Mouse (Mus musculus) myocyte (in vitro differentiated cells): ENCODE data around the gene Zfp644. TPM values are rescaled to one million over a fixed set of nuclear protein-coding genes. Genes with fewer than 3 reads are reported as not detected.
"Not testable (repeated sequence)": the region's sequence is repeated elsewhere in the genome, so short reads cannot be mapped to it uniquely, and the experiment has no call there.

ENCODE experiments used
- H3K27me3 ChIP-seq: one replicate; pipeline ENCODE4 v1.6.1; 2011; ENCODE audit not compliant: control insufficient read depth, insufficient read depth, insufficient read length
- H3K36me3 ChIP-seq: one replicate; pipeline ENCODE4 v1.6.1; 2011; ENCODE audit not compliant: control insufficient read depth, insufficient read depth
- H3K4me2 ChIP-seq: one replicate; pipeline ENCODE4 v1.6.1; 2011; ENCODE audit warnings: low read depth, control low read depth
- H3K4me3 ChIP-seq: one replicate; pipeline ENCODE4 v1.5.1; 2011; ENCODE audit warnings: mild to moderate bottlenecking, control low read depth, moderate library complexity
- H3K79me2 ChIP-seq: one replicate; pipeline ENCODE4 v1.6.1; 2011; ENCODE audit not compliant: control insufficient read depth, insufficient read depth
- H3ac ChIP-seq: one replicate; pipeline ENCODE4 v1.6.1; 2011; ENCODE audit not compliant: control insufficient read depth, insufficient read length
- CEBPB ChIP-seq: IDR thresholded peaks from 2 replicates; pipeline ENCODE4 v1.6.1; 2011; ENCODE audit warnings: mild to moderate bottlenecking, moderate library complexity; ENCODE audit not compliant: poor library complexity, insufficient read depth, severe bottlenecking
- E2F4 ChIP-seq: IDR thresholded peaks from one replicate; pipeline ENCODE4 v1.6.1; 2011; ENCODE audit warnings: mild to moderate bottlenecking, control low read depth, moderate library complexity; ENCODE audit not compliant: insufficient read depth
- MAX ChIP-seq: IDR thresholded peaks from one replicate; pipeline ENCODE4 v1.6.1; 2011; ENCODE audit warnings: low read depth, mild to moderate bottlenecking, control low read depth
- MYOD1 ChIP-seq, 3 experiments: IDR thresholded peaks; one replicate each; pipeline ENCODE4 v1.6.1; 2011; ENCODE audit warnings: control low read depth in 2 of 3, low read depth in 2 of 3, mild to moderate bottlenecking in 2 of 3, moderate library complexity in 1 of 3; ENCODE audit not compliant: insufficient read length in 2 of 3, control insufficient read depth in 1 of 3
- MYOG ChIP-seq, 3 experiments: IDR thresholded peaks; one replicate each; pipeline ENCODE4 v1.6.1; 2011; ENCODE audit warnings: control low read depth in 2 of 3, low read depth in 2 of 3, mild to moderate bottlenecking in 2 of 3; ENCODE audit not compliant: insufficient read length in 2 of 3, control insufficient read depth in 1 of 3, insufficient read depth in 1 of 3
- POLR2A ChIP-seq: IDR thresholded peaks from one replicate; pipeline ENCODE4 v1.6.1; 2011; ENCODE audit warnings: low read depth, mild to moderate bottlenecking, control low read depth, moderate library complexity; ENCODE audit not compliant: insufficient read length
- POLR2AphosphoS2 ChIP-seq: IDR thresholded peaks from one replicate; pipeline ENCODE4 v1.6.1; 2011; ENCODE audit warnings: low read depth, control low read depth; ENCODE audit not compliant: insufficient read length
- REST ChIP-seq: IDR thresholded peaks from one replicate; pipeline ENCODE4 v1.6.1; 2011; ENCODE audit warnings: mild to moderate bottlenecking, control low read depth, moderate library complexity; ENCODE audit not compliant: insufficient read depth, insufficient read length
- SRF ChIP-seq: IDR thresholded peaks from one replicate; pipeline ENCODE4 v1.6.1; 2011; ENCODE audit warnings: low read depth; ENCODE audit not compliant: control insufficient read depth, insufficient read length
- TCF12 ChIP-seq: IDR thresholded peaks from one replicate; pipeline ENCODE4 v1.6.1; 2011; ENCODE audit warnings: mild to moderate bottlenecking, control low read depth; ENCODE audit not compliant: poor library complexity, insufficient read depth, severe bottlenecking
- TCF3 ChIP-seq: IDR thresholded peaks from one replicate; pipeline ENCODE4 v1.6.1; 2011; ENCODE audit warnings: low read depth, control low read depth; ENCODE audit not compliant: insufficient read length
- USF1 ChIP-seq: IDR thresholded peaks from one replicate; pipeline ENCODE4 v1.6.1; 2011; ENCODE audit warnings: low read depth, mild to moderate bottlenecking, control low read depth, moderate library complexity
- polyA plus RNA-seq: library from polyadenylated mRNA; unstranded; fragments of >200 nt; fragmentation: generic; extraction: Trizol; gene quantifications from one replicate; pipeline ENCODE4 v1.2.1, GENCODE M21; 2012; ENCODE audit warnings: missing spikeins

Gene Zfp644
- polyA plus RNA-seq, 1 experiment, result 5.1 TPM

DNA sequence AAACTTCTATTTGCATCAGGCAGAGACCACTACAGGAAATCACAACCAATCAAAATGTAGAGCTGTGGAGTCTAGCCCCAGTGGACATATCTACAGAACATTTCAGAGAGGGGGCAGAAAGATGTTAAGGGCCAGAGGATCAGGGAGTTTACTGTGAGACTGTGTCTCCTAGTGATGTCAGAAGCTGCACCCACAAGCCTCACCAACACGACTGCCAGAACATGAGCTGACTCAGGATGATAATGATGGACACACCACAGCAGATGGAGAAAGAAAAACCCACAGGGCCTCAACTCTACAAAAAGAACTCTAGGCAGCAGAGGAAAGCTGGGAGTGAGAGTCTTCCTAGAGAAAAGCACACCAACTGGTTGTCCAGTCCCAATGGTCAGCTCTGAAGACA is 18.3 kb downstream of the Zfp644 start:
- not testable (repeated sequence) for H3K4me2 ChIP-seq, H3K4me3 ChIP-seq, H3K36me3 ChIP-seq, H3ac ChIP-seq, H3K27me3 ChIP-seq
- H3K79me2 ChIP-seq, result peaks cover 88% of the 10 kb centered on the region
- TF ChIP-seq MYOD1 (IDR thresholded peaks at IDR 0.05; ENCODE audit: control insufficient read depth in 1 of 3, insufficient read length in 2 of 3, low read depth in 2 of 3), result peak in 1 of 3 experiments; percentile 21

DNA sequence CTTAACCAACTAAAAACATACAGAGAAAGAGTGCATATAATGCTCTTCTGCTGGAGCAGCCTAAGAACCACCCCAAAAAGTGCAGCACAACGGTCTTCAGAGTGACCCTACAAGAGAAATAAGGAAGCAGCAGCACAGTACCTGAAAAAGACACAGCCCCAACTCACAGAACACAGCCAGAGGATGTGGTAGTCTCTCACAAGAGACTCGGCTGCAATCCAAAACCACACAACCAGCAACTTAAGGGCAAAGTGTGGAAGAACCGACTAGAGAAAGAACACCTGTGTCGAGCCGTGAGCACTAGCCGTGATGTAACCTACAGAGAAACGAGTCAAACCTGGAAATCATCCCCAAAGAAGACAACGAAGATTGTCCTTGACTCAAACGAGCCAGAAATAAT is 20.3 kb downstream of the Zfp644 start:
- Histone ChIP-seq H3K4me2 (no peak overlapping the region), H3ac (no peak overlapping the region), H3K4me3 (no peak overlapping the region), H3K79me2 (peaks cover 88% of the 10 kb centered on the region), H3K27me3 (no peaks in the 10 kb centered on the region), H3K36me3 (no peaks in the 10 kb centered on the region)
- TF ChIP-seq TCF12, result no peak
- TF ChIP-seq POLR2AphosphoS2, result no peak
- no peak for TF ChIP-seq MYOD1 (IDR thresholded peaks at IDR 0.05; ENCODE audit: control insufficient read depth in 1 of 3, insufficient read length in 2 of 3, low read depth in 2 of 3)
- TF ChIP-seq MAX, result no peak
- TF ChIP-seq USF1, result no peak
- no peak for TF ChIP-seq TCF3
- no peak for TF ChIP-seq SRF
- TF ChIP-seq MYOG (IDR thresholded peaks at IDR 0.05; ENCODE audit: control insufficient read depth in 1 of 3, insufficient read depth in 1 of 3, insufficient read length in 2 of 3, low read depth in 2 of 3), result no peak
- no peak for TF ChIP-seq E2F4
- no peak for TF ChIP-seq POLR2A
- TF ChIP-seq REST, result no peak
- TF ChIP-seq CEBPB, result no peak

DNA sequence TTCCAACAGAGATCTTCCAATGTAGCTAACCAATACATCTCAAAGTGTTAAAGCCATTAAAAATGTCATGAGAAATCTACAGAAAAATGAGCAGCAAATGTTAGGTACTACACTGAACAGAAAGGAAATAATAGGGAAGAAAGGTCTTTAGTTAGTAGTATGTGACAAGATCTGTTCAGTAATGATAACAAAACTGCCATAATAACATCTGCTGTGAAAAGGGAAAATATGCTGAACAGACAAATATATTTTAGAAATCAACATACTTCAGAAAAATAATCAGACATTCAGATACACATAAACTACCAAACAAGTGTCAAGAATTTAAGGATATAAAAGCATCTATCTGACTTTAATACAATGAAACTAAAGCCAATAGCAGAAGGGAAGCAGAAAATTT is 24.5 kb downstream of the Zfp644 start:
- no peak overlapping the region for H3K4me2 ChIP-seq
- H3K79me2 ChIP-seq, result peaks cover 83% of the 10 kb centered on the region
- TF ChIP-seq REST, result no peak
- H3K27me3 ChIP-seq, result no peaks in the 10 kb centered on the region
- no peak overlapping the region for H3ac ChIP-seq
- peaks cover 10% of the 10 kb centered on the region for H3K36me3 ChIP-seq
- no peak overlapping the region for H3K4me3 ChIP-seq

DNA sequence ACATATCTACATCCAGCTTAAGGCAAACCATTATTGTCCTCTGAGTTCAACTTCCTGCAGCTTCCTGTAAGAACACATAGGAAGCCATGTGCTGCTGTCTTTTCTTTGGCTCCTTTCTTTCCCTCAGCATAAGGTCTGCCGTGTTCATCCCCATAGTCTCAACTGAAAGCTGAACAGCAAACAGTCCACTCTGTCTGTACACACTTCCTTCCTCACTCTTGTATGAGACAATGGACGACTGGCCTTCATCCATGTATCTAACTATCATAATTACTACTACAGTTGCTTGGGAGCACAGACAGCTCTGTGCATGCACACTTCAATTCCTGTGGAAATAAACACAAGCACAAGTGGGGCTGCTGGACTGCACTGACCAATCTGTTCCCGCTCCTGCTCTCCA is 25.2 kb downstream of the Zfp644 start:
- H3K79me2 ChIP-seq, result peaks cover 76% of the 10 kb centered on the region
- TF ChIP-seq E2F4 (no peak), TCF12 (no peak), CEBPB (no peak), POLR2A (no peak), SRF (no peak), MAX (no peak), TCF3 (no peak), REST (no peak), POLR2AphosphoS2 (no peak), USF1 (no peak), MYOG (IDR thresholded peaks at IDR 0.05; ENCODE audit: control insufficient read depth in 1 of 3, insufficient read depth in 1 of 3, insufficient read length in 2 of 3, low read depth in 2 of 3) (no peak), MYOD1 (IDR thresholded peaks at IDR 0.05; ENCODE audit: control insufficient read depth in 1 of 3, insufficient read length in 2 of 3, low read depth in 2 of 3) (no peak)
- H3K27me3 ChIP-seq, result no peaks in the 10 kb centered on the region
- no peak overlapping the region for H3ac ChIP-seq
- H3K4me2 ChIP-seq, result no peak overlapping the region
- H3K36me3 ChIP-seq, result peaks cover 10% of the 10 kb centered on the region
- no peak overlapping the region for H3K4me3 ChIP-seq

DNA sequence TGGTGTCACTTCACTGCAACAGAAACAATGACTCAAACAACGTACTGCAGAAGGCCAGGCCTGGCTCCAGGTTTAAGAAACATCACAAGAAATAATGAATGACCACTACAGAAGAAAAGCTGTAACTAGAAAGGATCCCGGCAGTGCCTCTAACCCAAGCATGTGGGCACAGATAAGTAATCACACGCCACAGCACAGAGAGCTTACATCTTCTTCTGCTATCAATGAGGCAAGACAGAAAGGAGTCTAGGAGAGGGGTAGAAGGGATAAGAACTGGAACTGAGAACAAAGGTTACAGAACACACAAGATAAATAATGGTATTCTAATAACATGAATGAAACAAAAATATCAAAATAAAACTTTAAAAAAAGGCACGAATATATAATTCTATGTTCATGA is 32.2 kb downstream of the Zfp644 start:
- TF ChIP-seq POLR2AphosphoS2 (no peak), TCF3 (no peak), SRF (no peak), POLR2A (no peak), MYOD1 (IDR thresholded peaks at IDR 0.05; ENCODE audit: control insufficient read depth in 1 of 3, insufficient read length in 2 of 3, low read depth in 2 of 3) (no peak), E2F4 (no peak)
- H3K79me2 ChIP-seq, result peaks cover 74% of the 10 kb centered on the region
- no peak overlapping the region for H3ac ChIP-seq
- H3K4me2 ChIP-seq, result no peak overlapping the region
- no peak overlapping the region for H3K4me3 ChIP-seq
- H3K27me3 ChIP-seq, result no peaks in the 10 kb centered on the region
- H3K36me3 ChIP-seq, result peaks cover 8% of the 10 kb centered on the region

DNA sequence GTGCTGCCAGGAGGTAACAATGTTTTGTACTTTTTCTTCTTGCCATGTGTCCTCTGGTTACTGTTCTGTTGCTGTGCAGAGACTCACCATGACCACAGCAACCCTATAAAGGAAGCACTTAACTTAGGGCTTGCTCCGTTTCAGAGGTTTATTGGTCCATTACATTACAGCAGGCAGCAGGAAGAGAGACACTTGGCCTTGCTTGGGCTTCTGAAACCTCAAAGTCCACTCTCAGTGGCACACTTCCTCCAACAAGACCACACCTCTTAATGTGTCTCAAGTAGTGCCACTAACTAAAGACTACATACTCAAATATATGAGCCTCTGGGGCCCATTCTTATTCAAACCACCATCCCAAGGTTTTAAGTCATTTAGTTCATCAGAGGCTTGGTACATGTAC is 36.2 kb downstream of the Zfp644 start:
- no peak overlapping the region for H3ac ChIP-seq
- TF ChIP-seq CEBPB, result no peak
- no peak for TF ChIP-seq E2F4
- TF ChIP-seq POLR2A, result no peak
- no peak for TF ChIP-seq TCF12
- no peak for TF ChIP-seq REST
- TF ChIP-seq MAX, result no peak
- H3K4me2 ChIP-seq, result no peak overlapping the region
- H3K36me3 ChIP-seq, result peaks cover 5% of the 10 kb centered on the region
- no peaks in the 10 kb centered on the region for H3K27me3 ChIP-seq
- no peak overlapping the region for H3K4me3 ChIP-seq
- peaks cover 86% of the 10 kb centered on the region for H3K79me2 ChIP-seq
